Mouse (Mus musculus) right cerebral cortex, adult 2 months (tissue): ENCODE results near the gene Gm26920.
"Not testable (repeated sequence)": the region's sequence is repeated elsewhere in the genome, so short reads cannot be mapped to it uniquely, and the experiment has no call there.

Experiments used
- DNase-seq, 2 experiments: peaks; one replicate each; pipeline ENCODE4 v3.0.0; 2021 to 2022; ENCODE audit warnings: low spot score in 2 of 2

Gene Gm26920

GRCm38 (mm10) chr7:30090092-30090969, at the start of gene Gm26920, which contains the start of gene Zfp566:
Gm26920 (minus strand) TSS chr7:30090410.
Zfp566 (minus strand) TSS chr7:30090527.
- DNase-seq: peak; percentile 96

DNA sequence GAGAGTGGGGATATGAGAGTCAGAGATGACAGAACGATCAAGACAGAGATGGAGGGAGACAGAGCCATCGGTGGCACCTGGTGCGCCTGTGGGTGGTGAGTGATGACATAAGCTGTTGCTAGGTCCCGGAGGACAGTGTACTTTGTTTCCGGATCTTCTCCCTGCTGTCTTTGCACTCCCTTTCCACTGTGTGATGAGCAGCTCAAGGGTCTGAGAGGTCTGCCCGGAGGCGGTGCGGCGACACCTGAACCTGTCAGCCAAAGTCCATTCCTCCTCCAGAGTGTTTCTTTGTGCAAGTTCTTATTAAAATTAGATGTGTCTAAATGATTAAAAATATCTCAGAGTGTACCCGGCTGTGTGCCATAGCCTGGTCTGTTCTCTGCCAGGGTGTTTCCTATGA, 46.6 kb upstream of the Gm26920 start:
- DNase-seq: no peak

- DNase-seq: no peak
These were observed 42.2 kb upstream of the Gm26920 start for GRCm38 (mm10) chr7:30132396-30132795.

- DNase-seq: no peak
These were observed 39.7 kb upstream of the Gm26920 start for GRCm38 (mm10) chr7:30129900-30130299.

DNA sequence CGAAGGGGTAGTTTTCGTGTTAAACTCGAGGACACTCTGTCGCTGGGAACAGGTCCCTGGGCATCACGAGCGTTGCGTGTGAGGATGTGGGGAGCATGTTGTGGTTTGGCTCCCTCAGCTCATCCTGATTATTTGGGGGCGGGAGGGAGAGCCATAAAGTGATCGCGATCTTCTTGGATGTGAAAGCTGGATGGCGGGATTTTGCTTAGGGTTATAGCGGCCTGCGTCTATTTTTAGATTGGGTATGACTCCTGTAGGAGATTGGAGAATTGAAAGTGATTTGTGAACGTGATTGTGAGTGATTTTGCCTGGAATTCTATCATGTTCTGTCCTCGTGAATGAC, 31.9 kb upstream of the Gm26920 start:
- DNase-seq: no peak

GRCm38 (mm10) chr7:30121308-30122187, 31.3 kb upstream of the Gm26920 start, which contains the start of gene Zfp382:
Zfp382 (plus strand) TSS chr7:30121942.
- DNase-seq: peak; percentile 87 to 89

DNA sequence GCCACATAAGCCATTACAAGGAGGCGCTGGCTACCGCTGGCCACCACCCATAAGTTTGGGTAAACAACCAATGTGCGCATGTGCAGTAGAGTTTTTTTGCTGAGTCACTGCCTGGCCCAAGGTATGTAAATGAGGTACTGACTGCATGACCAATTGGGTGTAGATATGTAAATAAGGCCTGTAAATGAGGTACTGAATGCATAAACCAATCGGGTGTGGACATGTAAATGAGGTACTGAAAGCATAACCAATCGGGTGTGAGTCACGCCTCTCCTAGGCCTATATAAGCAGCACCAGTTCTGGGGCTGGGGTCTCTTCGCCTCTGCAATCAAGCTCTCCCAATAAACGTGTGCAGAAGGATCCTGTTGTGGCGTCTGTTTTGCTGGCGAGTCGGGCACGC, 27.7 kb upstream of the Gm26920 start:
- DNase-seq: not testable (repeated sequence)

DNA sequence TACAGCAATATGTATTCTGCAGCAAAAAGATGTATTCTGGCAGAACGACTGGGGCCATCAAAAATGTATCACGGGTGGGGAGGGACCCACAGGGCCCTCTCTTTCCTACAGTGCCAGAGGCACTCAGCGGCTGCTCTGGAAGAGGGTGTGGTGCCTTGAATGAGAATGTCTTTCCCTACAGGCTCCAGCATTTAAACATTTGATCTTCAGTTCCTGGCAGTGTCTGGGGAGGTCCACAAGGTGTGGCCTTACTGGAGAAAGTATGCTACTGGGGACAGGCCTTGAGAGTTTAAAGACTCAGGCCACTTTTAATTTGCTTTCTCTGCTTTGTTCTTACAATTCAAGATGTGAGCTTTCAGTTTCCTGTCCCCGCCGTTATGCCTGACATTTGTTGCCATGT, 25.9 kb upstream of the Gm26920 start:
- no peak for DNase-seq

GRCm38 (mm10) chr7:30099297-30099696, 9.1 kb upstream of the Gm26920 start:
- peak; percentile 81 to 84 for DNase-seq

DNA sequence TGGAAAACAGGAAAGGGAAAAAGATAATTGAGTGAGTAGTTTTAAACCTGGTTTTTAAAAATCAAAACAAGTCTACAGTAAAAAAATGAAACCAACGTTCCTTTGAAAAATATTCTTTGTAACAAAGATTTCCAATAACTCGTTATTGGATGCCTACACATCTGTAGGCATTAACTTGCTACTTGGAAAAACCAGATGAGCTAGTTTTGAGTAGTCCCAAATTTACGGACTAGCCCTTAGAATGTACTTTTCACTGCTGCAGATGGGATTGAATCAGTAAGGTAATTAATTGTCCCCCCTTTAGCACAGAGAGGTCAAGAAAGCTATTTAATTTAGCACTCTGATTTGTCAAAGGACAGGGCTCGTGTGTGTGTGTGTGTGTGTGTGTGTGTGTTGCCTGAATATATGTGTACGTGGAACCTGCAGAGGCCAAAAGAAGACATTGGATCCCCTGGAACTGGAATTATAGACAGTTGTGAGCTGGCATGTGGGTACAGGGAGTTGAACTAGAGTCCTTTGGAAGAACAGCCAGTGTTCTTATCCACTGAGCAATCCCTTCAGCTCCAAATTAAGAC, 5.4 kb upstream of the Gm26920 start:
- DNase-seq: no peak

DNA sequence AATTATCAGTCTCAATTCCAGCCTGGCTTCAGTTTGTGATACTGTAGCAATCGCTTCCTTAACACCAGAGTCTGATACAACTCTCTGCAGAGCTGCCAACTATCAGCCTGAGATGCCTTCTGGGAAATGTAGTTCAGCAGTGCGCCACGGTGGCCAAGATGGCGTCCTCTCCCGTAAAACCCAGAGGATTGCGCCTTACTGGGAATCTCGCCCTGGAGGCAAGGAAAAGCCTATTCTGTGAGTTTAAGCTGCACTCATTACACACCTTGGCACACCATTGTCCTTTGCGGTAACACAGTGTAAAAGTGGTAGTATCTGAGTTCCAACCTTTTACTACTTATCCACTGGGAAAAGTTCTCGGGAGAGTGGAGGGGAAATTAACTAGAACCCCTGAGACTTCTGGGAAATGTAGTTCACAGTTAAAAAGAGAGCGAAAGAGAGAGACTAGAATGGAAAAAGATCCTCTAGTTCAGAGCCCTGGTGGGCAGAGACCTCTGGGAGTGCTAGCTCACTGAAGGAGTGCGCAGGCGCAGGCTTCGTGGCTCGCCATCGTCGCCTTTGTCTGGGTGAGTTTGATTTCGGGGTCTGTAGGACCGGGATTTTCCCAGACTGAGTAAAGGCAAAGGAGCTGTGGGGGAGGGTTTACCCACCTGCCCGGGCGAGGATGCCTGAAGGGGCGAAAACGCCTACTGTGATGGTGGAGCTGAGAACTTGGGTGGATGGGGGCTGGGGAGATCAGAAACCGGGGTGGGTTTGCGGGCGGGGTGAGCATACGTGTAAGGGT, 4.6 kb upstream of the Gm26920 start, which contains the start of gene Zfp260:
Gene Zfp260 (plus strand): TSS at position 132 of the 784 bp plus-strand sequence.
- peak; percentile 91 to 96 for DNase-seq

- no peak for DNase-seq
These were observed 3.8 kb upstream of the Gm26920 start for GRCm38 (mm10) chr7:30093918-30094415.

GRCm38 (mm10) chr7:30092666-30093065, 2.5 kb upstream of the Gm26920 start:
- no peak for DNase-seq

GRCm38 (mm10) chr7:30090970-30091585, 868 bp upstream of the Gm26920 start:
- no peak for DNase-seq

DNA sequence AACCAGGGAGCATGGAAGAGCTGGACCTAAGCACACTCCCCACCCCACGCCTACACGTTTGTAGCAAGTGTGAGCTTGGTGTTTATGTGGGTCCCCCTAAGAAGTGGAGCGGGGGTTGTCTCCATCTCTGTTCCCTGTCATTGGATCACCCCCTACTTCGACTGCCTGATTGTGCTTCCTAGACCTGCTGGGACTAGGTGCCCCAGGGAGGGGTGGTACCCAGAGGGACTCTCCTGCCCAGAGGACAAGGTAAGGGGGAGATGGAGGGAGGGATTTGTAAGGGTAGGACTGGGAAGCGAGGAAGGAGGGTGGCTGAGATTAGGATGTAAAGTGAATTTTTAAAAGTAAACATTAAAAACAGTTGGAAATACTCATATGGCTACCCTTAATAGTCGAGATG, 805 bp downstream of the Gm26920 start:
- DNase-seq: no peak

- DNase-seq: peak; percentile 47 to 62
These were observed 3.7 kb downstream of the Gm26920 start for GRCm38 (mm10) chr7:30086524-30086923.

GRCm38 (mm10) chr7:30072146-30073028, 17.8 kb downstream of the Gm26920 start, which contains the start of gene Zfp82:
Zfp82 (minus strand) TSS chr7:30072900.
- DNase-seq: peak; percentile 78 to 79

- DNase-seq: no peak
These were observed 25.6 kb downstream of the Gm26920 start for GRCm38 (mm10) chr7:30064622-30065021.

DNA sequence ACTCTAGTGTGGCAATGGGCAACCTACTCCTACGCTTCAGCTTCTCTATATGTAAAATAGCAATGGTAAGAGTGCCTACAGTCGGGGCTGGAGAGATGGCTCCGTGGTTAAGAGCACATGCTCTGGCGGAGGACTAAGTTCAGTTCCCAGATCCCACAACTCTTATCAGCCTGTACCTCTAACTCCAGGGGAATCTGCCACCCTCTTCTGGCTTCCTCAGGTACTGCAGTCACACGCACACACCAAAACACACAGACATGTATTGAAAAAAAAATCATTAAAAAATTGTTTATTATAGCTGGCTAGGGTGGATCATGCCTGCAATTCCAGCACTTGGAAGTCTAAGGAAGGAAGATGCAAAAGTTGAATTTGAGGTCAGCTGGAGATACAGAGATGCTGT, 27.7 kb downstream of the Gm26920 start:
- no peak for DNase-seq
